Mouse (Mus musculus): Measurements from ENCODE around the gene Cyp20a1.

Gene Cyp20a1

DNA sequence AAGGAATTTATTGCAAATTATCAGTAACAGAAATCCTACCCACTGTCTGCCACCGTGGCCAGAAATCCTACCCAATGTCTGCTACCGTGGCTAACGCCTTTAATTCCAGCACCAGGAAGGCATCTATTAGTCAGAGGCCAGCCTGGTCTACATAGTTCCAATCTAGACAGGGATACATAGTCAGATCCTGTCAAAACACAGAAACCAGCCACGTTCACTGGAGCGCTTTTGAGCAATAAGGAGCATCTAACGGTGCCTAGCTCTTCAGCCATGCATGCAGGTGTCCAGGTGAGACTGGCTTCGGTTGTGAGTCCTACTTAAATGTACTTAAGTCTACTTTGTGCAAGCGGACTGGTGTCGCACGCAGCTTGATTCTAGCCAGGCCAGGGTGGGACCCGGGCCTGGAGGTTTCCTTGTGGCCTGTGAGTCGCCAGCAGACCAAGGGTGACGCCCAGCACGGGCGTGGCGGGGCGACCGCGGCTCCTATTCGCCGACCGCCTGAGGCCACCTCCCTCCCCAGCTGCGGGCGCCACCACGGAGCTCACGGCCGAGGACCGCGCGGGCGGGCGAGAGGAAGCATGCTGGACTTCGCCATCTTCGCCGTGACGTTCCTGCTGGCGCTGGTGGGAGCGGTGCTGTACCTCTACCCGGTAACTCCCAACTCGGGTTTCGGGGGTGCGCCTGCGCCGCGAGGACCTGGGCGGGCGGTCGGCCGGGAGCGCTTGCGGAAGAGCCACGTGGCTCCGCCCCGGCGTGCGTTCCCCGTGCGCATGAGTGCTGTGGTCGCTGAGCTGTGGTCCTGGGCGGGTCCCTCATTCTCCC lies at the start of gene Cyp20a1:
Cyp20a1 (plus strand) TSS at position 516 of the 822 bp plus-strand sequence.
- peak; percentile 85 to 86 for DNase-seq

DNA sequence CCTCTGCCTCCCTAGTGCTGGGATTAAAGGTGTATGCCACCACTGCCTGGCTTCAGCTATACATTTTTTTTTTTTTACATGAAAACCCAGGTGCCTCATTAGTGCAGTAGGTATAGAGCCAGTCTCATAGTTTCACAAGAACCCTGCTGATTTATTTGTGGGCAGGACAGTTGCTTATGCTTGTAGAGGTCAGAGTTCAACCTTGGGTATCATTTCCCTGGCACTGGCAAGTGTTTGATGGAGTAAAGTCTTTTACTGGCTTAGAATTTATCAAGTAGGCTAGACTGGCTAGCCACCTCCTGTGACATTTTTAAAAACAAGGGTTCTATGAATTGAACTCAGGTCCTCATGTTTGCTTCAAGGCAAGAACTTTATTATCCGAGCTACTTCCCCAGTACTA lies 49.2 kb upstream of the Cyp20a1 start:
- DNase-seq, result no peak

DNA sequence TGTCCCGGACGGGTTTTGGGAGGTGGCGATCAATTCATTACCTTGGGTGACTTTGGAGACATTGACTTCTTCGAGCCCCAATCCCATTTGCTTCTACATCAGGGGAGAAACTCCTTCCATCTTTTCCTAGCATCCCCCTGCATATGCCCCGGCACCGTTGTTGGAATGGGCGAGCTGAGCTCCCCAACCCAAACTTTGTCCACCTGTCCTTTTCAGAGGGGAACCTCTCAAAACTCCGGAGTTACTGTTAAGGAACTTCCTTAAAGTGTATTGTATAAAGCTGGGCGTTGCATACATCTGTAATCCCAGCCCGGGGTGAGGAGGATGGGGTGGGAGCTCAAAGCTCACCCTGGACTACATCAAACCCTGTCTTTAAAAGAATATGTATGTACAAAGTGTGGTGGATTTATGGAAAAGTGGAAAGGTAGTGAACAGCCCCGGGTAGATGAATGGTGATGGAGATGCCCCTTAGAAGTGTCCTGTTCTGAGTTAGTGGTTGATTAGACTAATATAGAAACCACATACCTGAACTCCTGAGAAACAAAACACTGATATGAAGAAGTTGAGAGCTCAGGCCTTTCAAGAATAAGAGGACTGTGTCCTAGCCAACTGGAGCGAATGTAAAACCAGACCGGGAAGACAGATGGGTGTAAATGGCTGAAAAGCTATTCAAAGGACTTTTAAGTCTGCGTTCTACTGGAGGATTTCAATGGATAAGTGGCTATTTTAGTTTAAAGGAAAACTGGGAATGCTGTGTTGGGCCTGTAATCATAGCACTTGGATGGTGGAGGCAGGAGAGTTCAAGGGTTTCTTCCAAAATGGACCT lies 720 bp downstream of the Cyp20a1 start:
- DNase-seq, result no peak

DNA sequence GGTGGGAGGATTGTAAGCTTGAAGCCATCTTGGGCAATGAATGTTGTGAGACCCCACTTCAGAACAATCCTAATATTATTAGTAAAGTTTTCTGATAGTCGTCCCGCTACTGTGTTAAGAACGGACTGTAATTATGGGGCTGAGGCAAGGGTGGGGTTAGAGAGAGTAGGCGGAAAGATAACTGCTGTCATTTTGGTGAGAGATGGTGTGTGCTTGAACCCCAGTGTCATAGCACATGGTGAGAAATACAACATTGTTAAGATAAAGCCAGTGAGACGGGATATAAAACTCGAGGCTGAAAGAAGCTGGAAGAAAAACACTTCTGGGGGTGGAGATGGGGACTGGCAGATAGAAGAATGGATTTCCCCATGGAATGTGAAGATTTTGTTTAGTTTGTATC lies 1.5 kb downstream of the Cyp20a1 start:
- no peak for DNase-seq

DNA sequence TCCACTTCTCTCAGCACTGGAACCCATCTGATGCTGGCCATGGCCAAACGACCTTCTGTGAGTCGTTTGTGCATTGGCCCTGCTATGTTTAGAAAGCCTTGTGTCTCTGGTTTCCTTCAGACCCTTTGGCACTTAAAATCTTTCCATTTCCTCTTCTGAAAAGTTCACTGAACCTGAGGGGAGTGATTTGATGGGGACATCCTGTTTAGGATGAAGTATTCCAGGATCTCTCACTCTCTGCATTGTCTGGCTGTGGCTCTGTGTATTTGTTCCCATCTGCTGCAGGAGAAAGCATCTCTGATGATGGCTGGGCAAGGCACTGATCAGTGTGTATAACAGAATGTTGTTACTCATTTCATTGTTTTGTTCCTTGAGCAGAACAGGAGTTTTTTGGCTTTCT lies 2.6 kb downstream of the Cyp20a1 start:
- no peak for DNase-seq

DNA sequence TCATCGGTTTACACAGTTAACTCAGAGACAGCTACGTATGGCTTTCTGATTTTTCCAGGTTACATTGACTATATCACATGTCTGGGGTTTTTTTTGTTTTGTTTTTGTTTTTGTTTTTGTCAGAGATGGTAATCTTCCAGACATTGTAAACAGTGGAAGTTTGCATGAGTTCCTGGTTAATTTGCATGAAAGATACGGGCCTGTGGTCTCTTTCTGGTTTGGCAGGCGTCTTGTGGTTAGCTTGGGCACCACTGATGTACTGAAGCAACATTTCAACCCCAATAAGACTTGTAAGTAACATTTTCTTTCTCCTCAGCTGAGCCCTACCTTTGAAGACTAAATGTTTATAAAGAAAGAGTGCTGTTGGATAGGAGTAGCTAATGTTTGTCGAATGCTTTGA lies 9.7 kb downstream of the Cyp20a1 start:
- no peak for DNase-seq

DNA sequence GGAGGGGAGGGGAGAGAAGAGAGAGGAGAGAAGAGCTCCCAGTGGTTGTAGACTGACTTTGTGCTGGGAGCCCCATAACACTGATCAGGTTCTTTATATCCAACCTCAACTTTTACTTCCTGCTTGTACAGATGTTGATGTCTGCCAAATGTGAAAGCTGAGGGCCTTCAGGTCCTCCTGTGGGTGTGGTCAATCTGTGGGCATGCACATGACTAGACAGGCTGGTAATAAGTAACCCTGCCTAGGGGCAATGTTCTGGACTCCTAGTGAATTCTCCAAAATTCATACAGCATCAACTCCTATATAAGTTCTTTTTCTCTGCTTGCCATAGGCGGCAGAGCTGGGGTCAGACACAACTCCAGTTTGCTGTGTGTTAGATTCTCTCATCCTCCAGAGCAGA lies 18.5 kb downstream of the Cyp20a1 start:
- DNase-seq, result no peak

DNA sequence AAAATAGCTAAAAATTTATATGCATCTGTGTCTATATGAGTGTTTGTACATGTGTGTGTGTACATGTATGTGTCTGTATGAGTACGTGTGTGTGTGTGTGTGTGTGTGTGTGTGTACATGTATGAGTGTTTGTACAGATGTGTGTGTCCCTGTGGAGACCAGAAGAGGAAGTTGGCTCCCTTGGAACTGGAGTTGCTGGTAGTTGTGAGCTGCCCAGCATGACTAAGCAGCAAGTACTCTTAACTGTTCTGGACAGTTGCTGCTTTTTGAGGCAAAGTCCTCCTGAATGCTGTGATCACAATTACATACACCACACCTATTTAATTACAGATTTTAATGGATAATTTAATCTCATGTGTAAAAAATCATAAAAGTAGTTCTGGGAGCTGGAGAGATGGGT lies 33.4 kb downstream of the Cyp20a1 start:
- DNase-seq, result no peak

DNA sequence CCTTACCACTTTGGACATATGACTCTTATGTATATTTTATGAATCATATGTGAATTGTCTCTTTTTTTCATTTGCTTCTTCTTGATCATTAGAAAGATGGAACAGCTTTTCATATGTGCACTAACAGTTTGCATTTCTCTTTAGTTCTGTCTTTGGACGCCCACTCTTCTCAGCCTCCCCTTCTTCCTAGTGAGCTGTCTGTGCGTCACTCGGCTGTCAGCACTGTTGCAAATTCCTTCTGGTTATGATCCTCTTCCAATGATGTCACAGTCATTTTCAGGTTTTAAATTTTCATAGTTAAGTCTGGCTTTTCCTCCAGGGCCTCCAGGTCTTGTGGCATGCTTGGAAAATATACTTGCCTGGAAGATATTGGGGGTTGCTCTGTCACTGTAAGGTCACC lies 38.8 kb downstream of the Cyp20a1 start:
- no peak for DNase-seq

DNA sequence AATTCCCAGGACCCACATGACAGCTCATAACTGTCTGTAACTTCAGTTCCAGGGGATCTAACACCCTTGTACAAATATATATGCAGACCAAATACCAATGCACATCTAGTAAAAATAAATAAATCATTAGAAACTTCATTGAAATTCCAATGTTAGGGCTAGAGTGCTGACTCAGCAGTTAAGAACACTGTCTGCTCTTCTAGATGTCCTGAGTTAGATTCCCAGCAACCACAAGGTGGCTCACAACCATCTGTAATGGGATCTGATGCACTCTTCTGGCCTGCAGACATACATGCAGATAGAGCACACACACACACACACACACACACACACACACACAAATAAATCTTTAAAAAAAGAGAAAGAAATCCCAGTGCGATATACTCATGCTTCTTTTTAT lies 61.7 kb downstream of the Cyp20a1 start:
- DNase-seq, result no peak

DNA sequence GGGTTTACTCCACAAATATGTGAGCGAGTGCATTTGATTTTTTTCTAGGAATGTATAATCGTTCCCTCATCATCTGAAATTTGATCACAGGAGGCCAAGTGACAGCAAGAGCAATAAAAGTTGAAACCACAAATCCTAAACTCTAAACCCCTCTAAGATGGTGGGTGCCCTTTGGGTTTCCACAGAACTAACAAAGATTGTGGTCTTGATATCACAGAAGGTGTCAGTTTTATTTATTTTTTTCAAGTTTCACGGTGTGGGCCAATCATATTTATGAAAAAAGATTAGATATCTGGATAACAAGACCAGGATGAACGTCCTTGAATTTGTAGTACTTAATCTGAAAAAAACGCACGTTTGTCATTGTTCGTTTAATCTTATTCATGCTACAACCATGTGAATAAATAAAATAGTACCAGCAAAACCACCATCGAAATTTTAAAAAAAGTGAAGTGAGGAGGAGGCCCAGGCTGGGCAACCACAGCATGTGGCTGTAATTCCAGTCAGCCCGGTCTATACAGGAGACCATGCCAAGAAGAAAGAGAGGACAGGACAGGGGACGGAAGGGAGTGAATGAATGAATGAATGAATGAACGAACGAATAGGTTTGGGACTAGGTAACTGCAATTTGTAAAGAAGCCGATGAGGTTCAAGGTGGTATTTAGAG lies 65.5 kb downstream of the Cyp20a1 start:
- DNase-seq, result no peak

DNA sequence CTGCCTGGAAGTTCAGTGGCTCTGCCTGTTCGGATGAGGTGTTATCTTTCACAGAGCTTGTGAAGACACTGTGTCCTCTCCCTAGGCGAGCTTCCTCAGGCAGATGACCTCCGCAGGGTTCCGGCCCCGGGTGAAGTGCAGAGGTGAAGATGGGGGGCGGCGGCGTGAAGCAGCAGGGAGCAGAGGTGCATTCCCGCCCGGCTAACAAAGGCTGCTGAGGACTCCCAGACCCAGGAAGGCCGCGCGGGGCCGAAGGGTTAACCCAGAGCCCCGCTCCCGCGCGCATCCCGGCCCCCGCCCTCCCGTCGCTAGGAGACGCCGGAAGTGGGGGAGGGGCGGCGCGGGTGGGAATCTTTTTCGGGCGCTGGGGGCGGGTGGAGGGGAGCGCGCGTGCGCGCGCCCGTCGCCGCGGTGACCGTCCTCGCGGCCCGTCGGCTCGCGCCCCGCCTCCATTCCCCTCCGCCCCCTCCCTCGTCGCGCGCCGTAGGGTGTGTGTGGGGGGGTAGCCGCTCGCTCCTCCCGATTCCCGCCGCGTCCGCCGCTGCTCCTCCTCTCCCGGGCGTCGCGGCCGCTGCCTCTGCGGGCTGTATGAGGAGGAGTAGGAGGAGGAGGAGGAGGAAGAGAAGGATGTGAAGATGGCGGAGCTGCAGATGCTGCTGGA lies 66.2 kb downstream of the Cyp20a1 start, which contains the start of gene Abi2:
Abi2 (plus strand) TSS at position 452 of the 661 bp plus-strand sequence.
- DNase-seq, result peak; percentile 63 to 68

DNA sequence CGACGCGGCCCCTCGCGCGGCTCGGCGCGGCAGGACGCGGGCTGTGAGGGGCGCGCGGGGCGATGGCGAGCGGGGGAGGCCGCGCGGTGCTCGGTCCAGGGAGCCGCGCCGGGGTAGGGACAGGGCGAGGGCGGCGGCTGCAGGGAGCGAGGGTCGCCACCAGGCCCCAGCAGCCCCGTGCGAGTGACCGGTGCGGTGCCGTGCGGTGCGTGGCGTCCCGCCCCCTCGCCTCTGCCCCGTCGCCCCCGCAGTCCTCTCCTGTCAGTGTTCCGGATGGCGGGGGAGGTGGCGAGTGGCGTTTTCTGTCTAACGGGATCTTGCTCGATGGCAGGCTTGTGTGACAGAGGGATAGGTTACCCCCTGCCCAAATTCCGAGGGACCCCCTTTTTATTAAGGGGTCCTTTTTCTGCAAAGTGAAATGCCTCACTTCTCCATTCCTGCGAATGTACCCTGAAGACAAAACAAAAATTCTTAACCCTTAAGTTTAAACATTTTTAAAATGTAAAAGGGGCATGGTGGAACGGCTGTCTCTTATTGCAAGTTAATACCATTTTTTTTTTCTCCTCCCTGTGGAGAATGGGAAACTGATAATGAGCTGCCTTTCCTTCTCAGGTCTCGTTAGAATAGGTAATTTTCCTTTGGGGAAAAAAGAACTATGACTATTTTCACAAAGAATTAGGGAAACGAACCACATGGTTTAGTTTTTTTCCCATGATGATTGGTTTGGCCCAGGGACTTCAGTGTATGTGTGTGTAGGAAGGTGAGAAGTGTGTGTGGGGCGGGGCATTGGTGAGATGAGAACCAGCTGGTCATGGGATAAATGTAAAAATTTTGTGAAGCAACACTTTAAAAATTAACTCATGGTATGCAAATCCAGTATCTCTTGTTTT lies 67.0 kb downstream of the Cyp20a1 start:
- DNase-seq, result peak; percentile 50

DNA sequence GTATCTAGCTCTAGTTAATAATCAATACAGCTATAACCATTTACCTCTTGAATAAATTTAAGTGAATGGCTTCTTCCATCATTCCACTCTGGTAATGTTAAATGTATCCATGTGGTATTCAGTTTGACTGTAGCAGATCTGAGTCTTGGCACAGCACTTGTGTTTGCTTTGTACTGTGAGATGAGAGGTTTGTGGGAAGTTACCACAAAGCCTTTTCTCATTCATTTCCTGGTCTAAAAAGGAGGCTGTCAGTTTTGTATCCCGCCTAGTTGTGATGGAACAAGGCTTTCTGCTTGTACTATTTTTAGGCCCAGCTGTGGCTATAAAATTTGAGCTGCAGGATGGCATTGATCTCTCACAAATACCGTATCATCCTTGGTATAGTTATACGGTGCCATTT lies 73.6 kb downstream of the Cyp20a1 start:
- DNase-seq, result no peak

DNA sequence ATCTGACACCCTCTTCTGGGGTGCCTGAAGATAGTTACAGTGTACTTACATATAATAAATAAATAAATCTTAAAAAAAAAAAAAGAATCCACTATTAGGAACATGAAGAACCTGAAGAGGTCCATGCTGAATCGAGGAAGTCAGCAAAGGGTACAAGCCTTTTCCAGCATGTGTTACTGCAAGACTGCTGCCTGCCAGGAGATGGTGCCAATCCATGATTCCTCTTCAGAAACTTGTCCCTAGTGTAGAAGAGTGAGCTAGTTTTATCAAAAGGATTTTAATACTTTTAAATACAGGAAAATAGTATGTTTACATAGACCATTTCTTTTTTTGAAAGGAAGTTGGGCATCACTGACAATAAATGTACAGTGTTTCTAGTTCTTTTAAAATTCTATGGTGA lies 80.8 kb downstream of the Cyp20a1 start:
- DNase-seq, result no peak

DNA sequence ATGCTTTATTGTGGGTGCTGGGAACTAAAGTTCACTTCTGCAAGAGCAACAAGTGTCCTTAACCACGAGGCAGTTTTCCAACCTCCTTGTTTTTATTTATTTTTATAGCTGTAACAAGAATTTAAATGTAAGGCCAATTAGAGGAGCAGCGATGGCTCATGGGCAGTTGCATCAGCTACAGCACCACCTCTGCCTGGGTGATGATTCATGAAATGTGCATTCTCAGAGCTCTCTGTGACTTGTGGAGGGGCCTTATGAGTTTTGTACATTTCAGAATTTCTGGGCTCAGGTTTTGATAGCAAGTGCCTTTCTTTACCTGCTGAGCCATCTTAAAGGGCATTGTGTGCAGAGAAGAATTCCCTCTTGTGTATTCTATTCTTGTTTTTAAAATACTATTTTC lies 85.2 kb downstream of the Cyp20a1 start:
- no peak for DNase-seq

DNA sequence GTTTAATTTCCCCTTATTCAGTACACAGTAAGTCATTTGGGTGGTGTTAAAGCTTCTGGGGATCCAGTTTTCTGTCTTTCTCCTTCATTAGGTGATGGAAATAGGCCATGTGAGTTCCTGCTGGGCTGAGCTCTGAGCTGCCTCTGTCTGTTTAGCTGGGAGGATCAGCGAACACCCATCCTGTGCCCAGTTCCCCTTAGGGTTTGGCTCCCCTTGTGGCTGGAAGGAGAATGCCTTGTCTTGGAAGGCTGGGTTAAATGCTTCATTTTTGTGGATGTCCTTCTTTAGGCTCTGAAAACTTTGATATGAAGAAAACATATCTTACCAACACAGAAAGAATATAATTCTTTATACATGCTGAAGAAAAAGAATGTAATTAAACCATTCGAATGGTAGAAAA lies 85.8 kb downstream of the Cyp20a1 start:
- DNase-seq, result peak; percentile 58 to 62

DNA sequence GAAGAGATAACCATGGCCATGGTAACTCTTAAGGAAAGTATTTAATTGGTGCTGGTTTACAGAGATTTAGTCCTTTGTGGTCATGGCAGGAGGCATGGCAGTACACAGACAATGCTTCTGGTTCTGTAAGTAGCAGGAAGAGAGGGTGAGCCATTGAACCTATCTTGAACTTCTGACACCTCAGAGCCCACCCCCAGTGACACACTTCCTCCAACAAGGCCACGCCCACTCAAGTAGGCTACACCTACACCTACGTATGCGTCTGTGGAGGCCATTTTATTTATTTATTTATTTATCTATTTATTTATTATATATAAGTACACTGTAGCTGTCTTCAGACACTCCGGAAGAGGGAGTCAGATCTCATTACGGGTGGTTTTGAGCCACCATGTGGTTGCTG lies 88.4 kb downstream of the Cyp20a1 start:
- DNase-seq, result no peak

DNA sequence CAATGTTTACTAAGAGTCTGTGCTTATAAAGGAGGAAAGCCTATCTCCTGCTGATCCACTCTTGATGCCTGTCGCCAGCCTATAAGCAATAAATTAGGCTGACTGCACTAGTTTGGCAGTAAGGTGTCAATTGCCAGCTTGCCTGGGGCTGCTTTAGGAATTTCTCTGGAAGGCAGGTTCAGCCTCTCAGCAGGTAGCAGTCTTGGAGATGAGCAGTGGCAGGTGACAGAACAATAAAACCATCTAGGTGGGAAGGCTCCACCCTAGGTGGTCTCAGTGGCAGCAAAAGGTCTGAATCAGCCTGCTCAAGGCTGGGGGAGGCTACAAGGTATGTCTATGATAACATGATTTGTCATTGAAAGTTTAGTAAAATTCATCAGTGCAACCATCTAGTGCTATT lies 89.4 kb downstream of the Cyp20a1 start:
- no peak for DNase-seq

All from B cell, adult 2 months (primary cell).